Mouse (Mus musculus) neural tube, embryonic 15.5 days (tissue): ENCODE measurements around the gene Psg16. TPM values are rescaled to one million over a fixed set of nuclear protein-coding genes. Genes with fewer than 3 reads are reported as not detected.
"Not testable (repeated sequence)": the region's sequence is repeated elsewhere in the genome, so short reads cannot be mapped to it uniquely, and the experiment has no call there.

ENCODE experiments used
- ATAC-seq: fragments of 200-750 bp; cut with Nextera tagmentation; 2 replicates; pipeline ENCODE4 v1.8.0; 2017; ENCODE audit warnings: mild to moderate bottlenecking, moderate TSS enrichment, moderate library complexity; ENCODE audit not compliant: low FRiP score
- H3K27ac ChIP-seq: fragments of 300-500 bp; sonication (generic); replicated peaks from 2 replicates; pipeline ENCODE4 v1.5.1; 2015; ENCODE audit warnings: mild to moderate bottlenecking, inconsistent platforms
- H3K27me3 ChIP-seq: fragments of 300-500 bp; sonication (generic); replicated peaks from 2 replicates; pipeline ENCODE4 v1.6.1; 2015; ENCODE audit warnings: inconsistent platforms
- H3K36me3 ChIP-seq: fragments of 300-500 bp; sonication (generic); 2 replicates; pipeline ENCODE4 v1.6.1; 2015; ENCODE audit warnings: inconsistent platforms
- H3K4me1 ChIP-seq: fragments of 300-500 bp; sonication (generic); 2 replicates; pipeline ENCODE4 v1.6.1; 2015; ENCODE audit warnings: inconsistent platforms
- H3K4me2 ChIP-seq: fragments of 300-500 bp; sonication (generic); 2 replicates; pipeline ENCODE4 v1.6.1; 2015; ENCODE audit warnings: inconsistent platforms, mild to moderate bottlenecking, moderate library complexity
- H3K4me3 ChIP-seq: fragments of 300-500 bp; sonication (generic); replicated peaks from 2 replicates; pipeline ENCODE4 v1.5.1; 2015; ENCODE audit warnings: mild to moderate bottlenecking, inconsistent platforms
- H3K9ac ChIP-seq: fragments of 300-500 bp; sonication (generic); replicated peaks from 2 replicates; pipeline ENCODE4 v1.6.1; 2015; ENCODE audit warnings: mild to moderate bottlenecking, inconsistent platforms
- H3K9me3 ChIP-seq: fragments of 300-500 bp; sonication (generic); replicated peaks from 2 replicates; pipeline ENCODE4 v1.6.1; 2016; ENCODE audit warnings: inconsistent platforms
- WGBS: fragments of 180-500 bp; shearing (Covaris S2); methylation state at CpG from one replicate; pipeline ENCODE4 v1.1.7; 2015; ENCODE audit warnings: mixed read lengths; 5-methylcytosine and 5-hydroxymethylcytosine counted together
- polyA plus RNA-seq: library from polyadenylated mRNA; unstranded; fragments of >200 nt; fragmentation: Nextera tagmentation; extraction: Ambion mirVana; gene quantifications from 2 replicates; pipeline ENCODE4 v1.2.1, GENCODE M21; 2015

Psg16 gene
- polyA plus RNA-seq, 1 experiment from 2014 or later: 2.9 TPM

- Histone ChIP-seq H3K4me3 (no peak overlapping the region), H3K9ac (no peak overlapping the region), H3K27me3 (no peaks in the 10 kb centered on the region), H3K36me3 (no peaks in the 10 kb centered on the region), H3K4me1 (no peaks in the 10 kb centered on the region), H3K4me2 (no peak overlapping the region), H3K27ac (no peak overlapping the region), H3K9me3 (no peaks in the 10 kb centered on the region)
- ATAC-seq: peak; percentile 45; the same call in 1 of the 2 replicates
- WGBS: 62% methylated on average over 5 of the region's 5 CpGs
Observed at GRCm38 (mm10) chr7:17073513-17073903, 332 bp upstream of the Psg16 start.

- Histone ChIP-seq H3K27ac (no peak overlapping the region), H3K9me3 (no peaks in the 10 kb centered on the region; the same call in 1 of the 2 replicates), H3K27me3 (no peaks in the 10 kb centered on the region), H3K9ac (no peak overlapping the region), H3K4me3 (no peak overlapping the region), H3K4me2 (no peak overlapping the region), H3K4me1 (no peaks in the 10 kb centered on the region), H3K36me3 (no peaks in the 10 kb centered on the region)
- no peak for ATAC-seq
- 95% methylated on average over 1 of the region's 1 CpGs for WGBS
Observed at GRCm38 (mm10) chr7:17076542-17076941, 2.7 kb downstream of the Psg16 start.

- Histone ChIP-seq H3K9ac (no peak overlapping the region), H3K9me3 (no peaks in the 10 kb centered on the region; the same call in 1 of the 2 replicates), H3K36me3 (no peaks in the 10 kb centered on the region), H3K4me2 (no peak overlapping the region), H3K27me3 (no peaks in the 10 kb centered on the region), H3K27ac (no peak overlapping the region), H3K4me1 (no peaks in the 10 kb centered on the region), H3K4me3 (no peak overlapping the region)
- no peak for ATAC-seq
- WGBS: 85% methylated on average over 7 of the region's 7 CpGs
Observed at GRCm38 (mm10) chr7:17078076-17078654, 4.3 kb downstream of the Psg16 start.

GRCm38 (mm10) chr7:17082766-17083165 lies 8.9 kb downstream of the Psg16 start:
- Histone ChIP-seq H3K9me3 (no peaks in the 10 kb centered on the region; the same call in 1 of the 2 replicates), H3K36me3 (no peaks in the 10 kb centered on the region), H3K27ac (no peak overlapping the region), H3K4me3 (no peak overlapping the region), H3K27me3 (no peaks in the 10 kb centered on the region), H3K4me1 (no peaks in the 10 kb centered on the region), H3K4me2 (no peak overlapping the region), H3K9ac (no peak overlapping the region)
- ATAC-seq: no peak
- 91% methylated on average over 4 of the region's 4 CpGs for WGBS

- WGBS: 84% methylated on average over 3 of the region's 3 CpGs
- H3K9me3 ChIP-seq: no peaks in the 10 kb centered on the region
- ATAC-seq: no peak
Observed at GRCm38 (mm10) chr7:17087731-17088130, 13.9 kb downstream of the Psg16 start.

GRCm38 (mm10) chr7:17090058-17090585 lies 16.3 kb downstream of the Psg16 start:
- Histone ChIP-seq H3K36me3 (no peaks in the 10 kb centered on the region), H3K9me3 (no peaks in the 10 kb centered on the region), H3K4me2 (no peak overlapping the region), H3K27me3 (no peaks in the 10 kb centered on the region), H3K4me3 (no peak overlapping the region), H3K9ac (no peak overlapping the region), H3K27ac (no peak overlapping the region), H3K4me1 (no peaks in the 10 kb centered on the region)
- WGBS: 67% methylated on average over 3 of the region's 3 CpGs
- no peak for ATAC-seq

More at GRCm38 (mm10) chr7:17087731-17088130, 13.9 kb downstream of the Psg16 start:
- no peak overlapping the region for H3K4me3 ChIP-seq
- no peak overlapping the region for H3K9ac ChIP-seq
- H3K27ac ChIP-seq: no peak overlapping the region
- H3K36me3 ChIP-seq: no peaks in the 10 kb centered on the region
- no peak overlapping the region for H3K4me2 ChIP-seq
- H3K27me3 ChIP-seq: no peaks in the 10 kb centered on the region
- H3K4me1 ChIP-seq: no peaks in the 10 kb centered on the region

- H3K27ac ChIP-seq: no peak overlapping the region
- 12% methylated on average over 1 of the region's 1 CpGs for WGBS
- no peaks in the 10 kb centered on the region for H3K27me3 ChIP-seq
- ATAC-seq: no peak
- no peak overlapping the region for H3K9ac ChIP-seq
- no peaks in the 10 kb centered on the region for H3K36me3 ChIP-seq
- no peaks in the 10 kb centered on the region for H3K9me3 ChIP-seq
- no peaks in the 10 kb centered on the region for H3K4me1 ChIP-seq
- H3K4me3 ChIP-seq: no peak overlapping the region
- H3K4me2 ChIP-seq: no peak overlapping the region
Observed at GRCm38 (mm10) chr7:17091280-17091679, 17.4 kb downstream of the Psg16 start.

- H3K9ac ChIP-seq, ATAC-seq, H3K9me3 ChIP-seq, H3K4me3 ChIP-seq, H3K36me3 ChIP-seq, H3K27ac ChIP-seq, H3K4me1 ChIP-seq, H3K4me2 ChIP-seq, H3K27me3 ChIP-seq: not testable (repeated sequence)
- 88% methylated on average over 13 of the region's 13 CpGs for WGBS
Observed at GRCm38 (mm10) chr7:17101631-17102030, 27.8 kb downstream of the Psg16 start.

- no peak for ATAC-seq
- no peak overlapping the region for H3K9ac ChIP-seq
- H3K36me3 ChIP-seq: no peaks in the 10 kb centered on the region
- WGBS: 93% methylated on average over 1 of the region's 1 CpGs
- H3K9me3 ChIP-seq: peaks cover 3% of the 10 kb centered on the region; the same call in 1 of the 2 replicates
- no peak overlapping the region for H3K4me2 ChIP-seq
- no peak overlapping the region for H3K27ac ChIP-seq
- no peaks in the 10 kb centered on the region for H3K4me1 ChIP-seq
- no peak overlapping the region for H3K4me3 ChIP-seq
- no peaks in the 10 kb centered on the region for H3K27me3 ChIP-seq
Observed at GRCm38 (mm10) chr7:17135307-17135706, 61.5 kb downstream of the Psg16 start.

GRCm38 (mm10) chr7:17149931-17150330 lies 76.1 kb downstream of the Psg16 start, which contains the start of gene Ceacam3:
Ceacam3 (plus strand) TSS chr7:17150282.
- H3K36me3 ChIP-seq: no peaks in the 10 kb centered on the region
- peaks cover 9% of the 10 kb centered on the region for H3K9me3 ChIP-seq
- H3K4me1 ChIP-seq: no peaks in the 10 kb centered on the region
- no peak within 1 kb of the TSS for H3K27ac ChIP-seq
- H3K9ac ChIP-seq: no peak within 1 kb of the TSS
- 89% methylated on average over 2 of the region's 2 CpGs for WGBS
- ATAC-seq: no peak
- H3K4me3 ChIP-seq: no peak within 1 kb of the TSS
- H3K27me3 ChIP-seq: no peaks in the 10 kb centered on the region
- H3K4me2 ChIP-seq: no peak within 1 kb of the TSS

- no peak for ATAC-seq
- no peak overlapping the region for H3K9ac ChIP-seq
- no peak overlapping the region for H3K4me3 ChIP-seq
- H3K36me3 ChIP-seq: no peaks in the 10 kb centered on the region
- H3K27me3 ChIP-seq: no peaks in the 10 kb centered on the region
- 34% methylated on average over 2 of the region's 2 CpGs for WGBS
- no peaks in the 10 kb centered on the region for H3K4me1 ChIP-seq
- no peak overlapping the region for H3K4me2 ChIP-seq
- H3K27ac ChIP-seq: no peak overlapping the region
- H3K9me3 ChIP-seq: peaks cover 7% of the 10 kb centered on the region; the same call in 1 of the 2 replicates
Observed at GRCm38 (mm10) chr7:17155634-17156033, 81.8 kb downstream of the Psg16 start.

- 70% methylated on average over 3 of the region's 3 CpGs for WGBS
Observed at GRCm38 (mm10) chr7:17156885-17157677, 83.2 kb downstream of the Psg16 start.

More at GRCm38 (mm10) chr7:17156885-17157677, 83.2 kb downstream of the Psg16 start:
- Histone ChIP-seq H3K4me2 (no peak overlapping the region), H3K27ac (no peak overlapping the region), H3K27me3 (no peaks in the 10 kb centered on the region), H3K36me3 (no peaks in the 10 kb centered on the region), H3K4me3 (no peak overlapping the region), H3K9me3 (peaks cover 3% of the 10 kb centered on the region; the same call in 1 of the 2 replicates), H3K9ac (no peak overlapping the region), H3K4me1 (no peaks in the 10 kb centered on the region)
- ATAC-seq: no peak
